Mouse (Mus musculus) neural tube, embryonic 13.5 days (tissue): Measurements from ENCODE around the gene Rhoj. TPM values are rescaled to one million over a fixed set of nuclear protein-coding genes. Genes with fewer than 3 reads are reported as not detected.

ENCODE experiments used
- ATAC-seq: fragments of 200-750 bp; cut with Nextera tagmentation; 2 replicates; pipeline ENCODE4 v1.8.0; 2017; ENCODE audit warnings: low read depth, mild to moderate bottlenecking, moderate TSS enrichment, moderate library complexity
- H3K27ac ChIP-seq: fragments of 300-500 bp; sonication (generic); replicated peaks from 2 replicates; pipeline ENCODE4 v1.5.1; 2015; ENCODE audit warnings: moderate library complexity, mild to moderate bottlenecking, inconsistent platforms
- H3K27me3 ChIP-seq: fragments of 300-500 bp; sonication (generic); 2 replicates; pipeline ENCODE4 v1.6.1; 2015; ENCODE audit warnings: mild to moderate bottlenecking, inconsistent platforms
- H3K36me3 ChIP-seq: fragments of 300-500 bp; sonication (generic); 2 replicates; pipeline ENCODE4 v1.6.1; 2015; ENCODE audit warnings: mild to moderate bottlenecking, inconsistent platforms
- H3K4me1 ChIP-seq: fragments of 300-500 bp; sonication (generic); replicated peaks from 2 replicates; pipeline ENCODE4 v1.6.1; 2015; ENCODE audit warnings: inconsistent platforms
- H3K4me2 ChIP-seq: fragments of 300-500 bp; sonication (generic); 2 replicates; pipeline ENCODE4 v1.6.1; 2015; ENCODE audit warnings: inconsistent platforms, mild to moderate bottlenecking, moderate library complexity
- H3K4me3 ChIP-seq: fragments of 300-500 bp; sonication (generic); 2 replicates; pipeline ENCODE4 v1.5.1; 2015; ENCODE audit warnings: mild to moderate bottlenecking, inconsistent platforms
- H3K9ac ChIP-seq: fragments of 300-500 bp; sonication (generic); 2 replicates; pipeline ENCODE4 v1.6.1; 2015; ENCODE audit warnings: moderate library complexity, mild to moderate bottlenecking, inconsistent platforms
- H3K9me3 ChIP-seq: fragments of 300-500 bp; sonication (generic); 2 replicates; pipeline ENCODE4 v1.6.1; 2016; ENCODE audit warnings: inconsistent platforms
- WGBS: fragments of 180-500 bp; shearing (Covaris S2); methylation state at CpG from one replicate; pipeline ENCODE4 v1.1.7; 2015; 5-methylcytosine and 5-hydroxymethylcytosine counted together
- polyA plus RNA-seq: library from polyadenylated mRNA; unstranded; fragments of >200 nt; fragmentation: Nextera tagmentation; extraction: Ambion mirVana; gene quantifications from 2 replicates; pipeline ENCODE4 v1.2.1, GENCODE M21; 2015

Rhoj gene
- polyA plus RNA-seq = 35.7 and 37.2 TPM in 2 replicates

DNA sequence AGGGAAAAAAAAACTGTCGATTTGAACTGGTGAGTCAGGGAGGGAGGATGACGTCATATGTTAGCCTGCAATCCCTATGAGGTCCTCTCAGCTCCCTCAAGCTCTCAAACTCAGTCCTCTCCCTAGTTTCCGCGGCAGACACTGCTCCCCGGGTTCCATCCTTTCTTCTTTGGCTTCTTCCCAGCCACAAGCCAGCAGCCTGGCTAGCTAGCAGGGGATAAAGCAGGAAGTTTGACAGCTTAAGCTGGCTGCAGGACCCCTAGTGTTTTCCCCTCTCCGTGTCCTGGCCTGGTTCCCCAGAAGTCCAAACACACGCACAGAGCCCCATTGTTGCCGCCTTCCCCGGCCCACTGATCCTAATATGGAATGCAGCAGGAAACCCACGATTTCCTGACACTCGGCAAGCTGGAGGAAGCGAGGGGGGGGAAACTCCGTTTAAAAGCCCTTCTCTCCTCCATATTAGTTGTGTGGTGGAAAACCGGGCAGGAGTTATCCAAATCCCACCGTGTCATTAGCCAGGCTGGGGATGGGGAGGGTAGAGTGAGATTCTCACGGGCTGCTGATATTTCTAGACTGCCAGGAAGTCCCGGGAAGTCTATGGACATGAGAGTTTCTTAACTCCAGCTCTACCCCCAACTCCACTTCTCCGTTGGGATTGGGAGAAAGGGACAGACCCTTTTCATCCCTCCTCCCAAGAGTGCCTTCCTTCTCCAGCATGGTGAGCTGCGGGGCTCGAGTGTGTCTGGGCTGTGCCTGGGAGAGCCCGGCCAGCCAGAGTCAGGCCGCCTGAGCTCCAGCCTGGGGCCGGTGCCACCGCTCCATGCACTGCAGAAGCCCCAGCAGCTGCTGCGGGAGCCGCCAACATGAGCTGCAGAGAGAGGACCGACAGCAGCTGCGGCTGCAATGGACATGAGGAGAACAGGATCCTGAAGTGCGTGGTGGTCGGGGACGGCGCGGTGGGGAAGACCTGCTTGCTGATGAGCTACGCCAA lies at the start of gene Rhoj:
TSS of gene Rhoj (plus strand) at position 362 of the 991 bp plus-strand sequence.
- peaks cover 17% of the 10 kb centered on the region for H3K4me1 ChIP-seq
- H3K9me3 ChIP-seq = no peaks in the 10 kb centered on the region
- ATAC-seq = peak; percentile 90
- H3K36me3 ChIP-seq = no peaks in the 10 kb centered on the region
- H3K4me3 ChIP-seq = peak within 1 kb of the TSS; percentile 50
- H3K9ac ChIP-seq = peak within 1 kb of the TSS; percentile 79
- WGBS = under 1% methylated on average over 34 of the region's 34 CpGs
- H3K4me2 ChIP-seq = peak within 1 kb of the TSS; percentile 90
- no peaks in the 10 kb centered on the region; the same call in 1 of the 2 replicates for H3K27me3 ChIP-seq
- H3K27ac ChIP-seq = peak within 1 kb of the TSS; percentile 85

DNA sequence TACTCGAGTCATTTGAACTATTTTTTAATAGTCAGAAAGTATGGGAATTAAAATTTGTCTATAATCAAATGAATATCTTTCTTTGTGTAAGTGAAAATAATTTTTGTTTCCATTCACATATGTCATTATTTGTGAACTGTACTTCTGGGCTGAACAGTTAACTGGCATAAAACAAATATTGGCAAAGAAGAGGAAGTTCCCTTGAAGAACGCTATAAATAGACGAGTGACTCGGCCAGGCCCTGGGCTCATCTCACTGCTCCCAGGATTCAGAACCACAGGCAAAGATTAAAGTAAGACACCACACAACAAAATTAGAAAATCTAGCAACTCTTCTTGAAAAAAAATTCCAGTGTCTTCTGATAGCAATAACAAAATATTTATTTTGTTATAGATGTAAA lies 36.4 kb upstream of the Rhoj start:
- WGBS = 79% methylated on average over 4 of the region's 4 CpGs
- Histone ChIP-seq H3K36me3 (no peaks in the 10 kb centered on the region), H3K9me3 (no peaks in the 10 kb centered on the region), H3K9ac (no peak overlapping the region), H3K27ac (no peak overlapping the region), H3K4me2 (no peak overlapping the region), H3K4me3 (no peak overlapping the region), H3K27me3 (no peaks in the 10 kb centered on the region), H3K4me1 (no peaks in the 10 kb centered on the region)
- no peak for ATAC-seq

DNA sequence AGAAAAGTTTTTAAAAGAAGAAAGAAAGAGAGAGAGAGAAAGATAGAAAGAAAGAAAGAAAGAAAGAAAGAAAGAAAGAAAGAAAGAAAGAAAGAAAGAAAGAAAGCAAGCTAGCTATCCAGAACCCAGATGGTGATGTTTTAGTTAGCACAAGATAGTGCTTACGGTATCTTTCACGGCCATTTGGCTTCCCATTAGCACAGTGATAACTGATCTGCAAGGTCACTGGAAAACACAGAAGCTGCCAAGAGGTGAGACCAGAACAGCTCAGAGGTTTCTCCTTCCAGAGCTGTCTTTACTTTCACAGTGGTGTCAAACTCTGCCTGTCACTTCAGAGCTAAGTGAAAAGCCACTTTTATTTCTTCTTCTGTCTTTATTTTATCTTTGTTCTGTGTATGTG lies 32.4 kb upstream of the Rhoj start:
- no peaks in the 10 kb centered on the region for H3K36me3 ChIP-seq
- no peak overlapping the region for H3K4me2 ChIP-seq
- no peaks in the 10 kb centered on the region for H3K9me3 ChIP-seq
- no peak overlapping the region for H3K27ac ChIP-seq
- no peak for ATAC-seq
- WGBS = 72% methylated on average over 2 of the region's 2 CpGs
- no peaks in the 10 kb centered on the region for H3K4me1 ChIP-seq
- H3K4me3 ChIP-seq = no peak overlapping the region
- H3K9ac ChIP-seq = no peak overlapping the region
- H3K27me3 ChIP-seq = no peaks in the 10 kb centered on the region

DNA sequence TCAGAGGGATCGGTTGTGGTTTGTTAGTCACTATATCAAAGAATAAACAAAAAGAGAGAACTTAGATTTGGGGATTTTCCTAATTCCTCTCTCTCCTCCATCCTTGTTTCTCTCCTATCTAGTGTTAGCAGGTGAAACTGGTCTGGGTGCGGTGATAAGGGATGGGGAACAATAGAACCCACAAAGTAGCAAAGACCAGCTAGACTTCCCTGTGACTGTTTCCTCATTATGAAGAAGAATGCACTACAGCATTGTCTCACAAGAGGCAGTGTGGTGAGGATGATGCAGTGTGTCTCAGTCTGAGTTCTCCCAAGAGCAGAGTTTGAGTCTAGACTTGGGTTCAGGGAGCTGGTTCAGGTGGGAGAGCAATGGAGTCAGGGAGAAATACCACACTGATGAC lies 30.7 kb upstream of the Rhoj start:
- H3K36me3 ChIP-seq = no peaks in the 10 kb centered on the region
- WGBS = 100% methylated on average over 2 of the region's 2 CpGs
- ATAC-seq = no peak

DNA sequence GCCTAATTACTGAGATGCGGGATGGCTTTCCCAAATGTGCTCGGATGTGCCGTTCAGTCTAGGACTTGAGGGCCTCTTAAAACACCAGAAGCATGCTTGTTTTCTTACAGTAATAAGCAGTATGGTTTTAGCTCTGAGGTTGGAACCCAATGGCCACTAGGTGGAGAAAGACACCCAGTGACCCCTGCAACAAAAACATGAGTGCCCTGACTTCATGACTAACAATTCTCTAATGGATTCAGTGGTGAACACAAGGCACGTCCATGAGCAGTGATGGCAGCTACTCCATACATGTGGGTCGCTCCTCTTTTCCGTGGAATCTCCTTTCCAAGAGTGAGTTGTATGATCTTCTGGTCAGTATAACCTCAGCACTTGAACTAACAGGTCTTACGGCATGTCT lies 27.6 kb upstream of the Rhoj start:
- Histone ChIP-seq H3K27ac (no peak overlapping the region), H3K9me3 (no peaks in the 10 kb centered on the region), H3K4me3 (no peak overlapping the region), H3K4me2 (no peak overlapping the region), H3K4me1 (no peaks in the 10 kb centered on the region), H3K9ac (no peak overlapping the region), H3K27me3 (no peaks in the 10 kb centered on the region), H3K36me3 (no peaks in the 10 kb centered on the region)
- no peak for ATAC-seq
- 79% methylated on average over 7 of the region's 7 CpGs for WGBS

More for the DNA sequence above, 30.7 kb upstream of the Rhoj start:
- no peaks in the 10 kb centered on the region for H3K27me3 ChIP-seq
- H3K4me1 ChIP-seq = no peaks in the 10 kb centered on the region
- H3K4me2 ChIP-seq = no peak overlapping the region
- H3K27ac ChIP-seq = no peak overlapping the region
- no peak overlapping the region for H3K9ac ChIP-seq
- H3K4me3 ChIP-seq = no peak overlapping the region
- no peaks in the 10 kb centered on the region for H3K9me3 ChIP-seq

DNA sequence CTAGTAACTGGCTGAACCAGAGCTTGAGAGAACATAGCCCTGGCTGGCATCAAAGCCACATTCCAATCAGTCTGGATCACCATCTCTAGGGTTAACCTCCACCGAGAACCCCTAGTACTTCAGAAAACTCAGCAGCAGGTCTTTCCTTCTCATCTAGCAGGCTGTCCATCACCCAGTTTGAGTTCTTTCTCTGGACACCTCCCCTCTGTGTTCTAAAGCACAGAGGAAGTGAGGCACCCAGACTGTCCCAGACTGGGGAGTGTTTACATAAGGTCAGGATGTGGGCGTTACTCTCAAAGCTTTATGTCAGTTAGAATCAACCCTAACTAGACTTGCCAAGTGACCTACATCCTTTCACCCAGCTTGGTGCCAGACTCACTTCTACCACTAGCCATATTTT lies 24.9 kb upstream of the Rhoj start:
- H3K9ac ChIP-seq = no peak overlapping the region
- no peak overlapping the region for H3K27ac ChIP-seq
- no peaks in the 10 kb centered on the region for H3K27me3 ChIP-seq
- no peak overlapping the region for H3K4me2 ChIP-seq
- no peaks in the 10 kb centered on the region for H3K9me3 ChIP-seq
- no peaks in the 10 kb centered on the region for H3K4me1 ChIP-seq
- 66% methylated on average over 2 of the region's 2 CpGs for WGBS
- no peak overlapping the region for H3K4me3 ChIP-seq
- ATAC-seq = no peak
- no peaks in the 10 kb centered on the region for H3K36me3 ChIP-seq

DNA sequence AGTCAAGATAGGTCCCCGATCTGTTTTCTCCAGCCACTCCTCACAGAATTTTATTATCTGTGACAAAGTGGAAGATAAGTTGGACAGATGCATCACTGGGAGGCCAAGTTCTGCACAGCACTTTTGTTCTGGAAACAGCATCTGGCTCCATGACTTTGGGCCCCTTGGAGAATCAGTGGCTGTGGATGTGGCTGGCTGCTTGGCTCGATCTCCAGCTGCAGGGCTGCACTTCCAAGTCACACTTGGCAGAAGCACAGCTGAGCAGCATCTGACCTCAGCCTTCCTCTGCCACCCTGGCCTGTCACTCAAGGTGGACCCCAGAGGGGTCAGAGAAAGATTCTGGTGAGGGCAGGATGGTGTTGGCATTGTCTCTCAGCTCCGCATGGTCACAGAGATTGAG lies 22.0 kb upstream of the Rhoj start:
- H3K4me1 ChIP-seq = no peaks in the 10 kb centered on the region
- H3K27ac ChIP-seq = no peak overlapping the region
- no peaks in the 10 kb centered on the region for H3K27me3 ChIP-seq
- no peaks in the 10 kb centered on the region for H3K36me3 ChIP-seq
- no peak overlapping the region for H3K4me3 ChIP-seq
- ATAC-seq = no peak
- WGBS = 71% methylated on average over 3 of the region's 3 CpGs
- H3K9me3 ChIP-seq = no peaks in the 10 kb centered on the region
- H3K9ac ChIP-seq = no peak overlapping the region
- H3K4me2 ChIP-seq = no peak overlapping the region

DNA sequence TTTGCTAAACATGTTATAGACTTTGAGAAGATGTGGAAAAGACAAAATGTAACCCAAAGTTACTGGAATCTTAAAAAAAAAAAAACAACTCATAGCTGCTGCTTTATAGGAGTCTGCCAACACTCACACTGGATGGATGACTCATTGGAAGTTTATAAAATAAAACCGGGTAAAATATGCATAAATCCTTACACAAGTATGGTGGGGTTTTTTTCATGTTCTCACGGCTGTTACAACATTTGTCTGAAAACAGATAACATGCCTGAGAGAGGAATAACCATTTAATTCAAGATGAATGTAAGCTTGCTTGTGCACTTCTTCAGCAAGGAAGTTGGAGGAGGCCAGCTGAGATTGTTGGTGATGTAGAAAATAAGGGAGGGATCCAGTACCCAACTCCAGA lies 17.6 kb upstream of the Rhoj start:
- Histone ChIP-seq H3K27me3 (no peaks in the 10 kb centered on the region), H3K4me1 (no peaks in the 10 kb centered on the region), H3K4me3 (no peak overlapping the region), H3K27ac (no peak overlapping the region), H3K4me2 (no peak overlapping the region), H3K9ac (no peak overlapping the region), H3K36me3 (no peaks in the 10 kb centered on the region), H3K9me3 (no peaks in the 10 kb centered on the region)
- no peak for ATAC-seq
- 87% methylated on average over 2 of the region's 2 CpGs for WGBS

DNA sequence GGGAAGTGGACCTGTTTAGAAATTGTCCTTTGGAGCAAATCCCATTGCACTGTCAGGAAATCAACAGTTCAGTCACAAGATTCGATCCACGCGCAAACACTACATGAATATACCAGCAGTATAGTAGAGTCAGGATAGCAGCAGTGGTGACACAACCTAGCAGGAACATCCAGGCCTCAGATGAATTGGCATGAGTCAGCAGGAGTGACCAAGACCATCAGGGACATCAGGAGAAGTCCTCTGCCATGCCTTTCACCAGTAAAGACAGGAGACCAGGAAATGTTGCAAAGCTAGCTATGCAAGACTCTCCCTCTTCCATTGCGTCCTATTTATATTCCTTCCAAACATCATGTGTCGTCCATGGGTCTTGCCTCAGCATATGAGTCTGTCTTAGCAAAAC lies 16.6 kb upstream of the Rhoj start:
- Histone ChIP-seq H3K9ac (no peak overlapping the region), H3K36me3 (no peaks in the 10 kb centered on the region), H3K27ac (no peak overlapping the region), H3K4me2 (no peak overlapping the region), H3K27me3 (no peaks in the 10 kb centered on the region), H3K9me3 (no peaks in the 10 kb centered on the region), H3K4me1 (no peaks in the 10 kb centered on the region), H3K4me3 (no peak overlapping the region)
- 97% methylated on average over 5 of the region's 5 CpGs for WGBS
- ATAC-seq = no peak

DNA sequence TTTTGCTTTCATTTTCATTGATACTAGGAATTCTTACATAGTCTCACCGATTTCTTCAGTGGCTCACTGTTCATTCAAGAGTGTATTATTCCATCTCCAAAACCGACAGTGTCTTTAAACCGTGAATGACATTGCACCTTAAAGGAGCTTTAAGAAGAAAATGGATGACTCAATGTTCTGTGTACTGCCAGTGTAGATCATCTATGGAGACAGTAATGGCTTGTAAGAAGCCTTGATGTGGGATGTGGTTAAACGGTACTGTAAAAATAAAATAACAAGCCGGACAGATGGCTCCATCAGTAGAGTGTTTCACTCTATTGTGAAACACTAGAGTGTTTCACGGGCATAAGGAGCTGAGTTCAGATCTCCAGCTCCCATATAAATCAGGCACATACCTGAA lies 15.2 kb upstream of the Rhoj start:
- H3K4me3 ChIP-seq = no peak overlapping the region
- no peak overlapping the region for H3K27ac ChIP-seq
- no peaks in the 10 kb centered on the region for H3K27me3 ChIP-seq
- 83% methylated on average over 6 of the region's 6 CpGs for WGBS
- no peaks in the 10 kb centered on the region for H3K36me3 ChIP-seq
- H3K4me1 ChIP-seq = no peaks in the 10 kb centered on the region
- H3K4me2 ChIP-seq = no peak overlapping the region
- no peaks in the 10 kb centered on the region for H3K9me3 ChIP-seq
- ATAC-seq = no peak
- H3K9ac ChIP-seq = no peak overlapping the region

DNA sequence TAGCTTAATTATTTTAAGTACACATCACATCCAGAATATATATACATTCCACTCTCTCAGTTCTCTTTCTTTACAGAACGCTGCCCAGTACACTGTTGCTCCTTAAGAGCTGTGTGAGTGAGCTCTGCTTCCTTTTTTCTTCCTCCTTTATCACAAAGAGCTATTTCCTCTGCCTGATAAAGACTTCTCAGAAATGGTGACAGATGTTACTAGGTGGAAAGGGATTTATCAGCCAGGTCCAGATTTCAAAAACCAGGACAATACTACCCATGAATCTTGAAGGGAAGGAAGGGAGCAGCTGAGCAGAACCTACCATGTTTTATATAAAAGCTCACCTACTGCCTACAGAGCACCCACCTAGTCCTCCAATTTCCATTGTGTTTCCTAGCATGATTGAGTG lies 8.3 kb upstream of the Rhoj start:
- Histone ChIP-seq H3K4me2 (no peak overlapping the region), H3K4me1 (no peaks in the 10 kb centered on the region), H3K36me3 (no peaks in the 10 kb centered on the region), H3K27me3 (no peaks in the 10 kb centered on the region), H3K27ac (no peak overlapping the region), H3K9ac (no peak overlapping the region), H3K9me3 (no peaks in the 10 kb centered on the region), H3K4me3 (no peak overlapping the region)
- 82% methylated on average over 1 of the region's 1 CpGs for WGBS
- no peak for ATAC-seq

DNA sequence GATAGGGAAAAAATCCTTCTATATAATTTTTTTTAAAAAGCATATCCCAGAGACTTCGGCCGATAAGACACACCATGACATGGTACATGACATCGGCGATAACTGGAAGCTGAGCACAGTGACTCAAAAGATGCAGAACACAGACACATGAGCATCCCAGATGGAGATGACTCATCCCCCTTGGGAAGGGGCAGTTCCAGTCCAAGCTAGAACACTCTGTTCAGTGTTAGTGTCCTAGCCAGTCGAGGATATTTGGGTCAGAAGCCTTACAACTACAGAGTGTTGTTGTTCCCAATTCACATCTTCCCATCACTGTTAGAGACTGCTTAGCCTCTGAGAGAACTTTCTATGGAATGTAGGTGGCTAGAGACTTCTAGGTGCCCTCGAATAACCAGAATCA lies 4.0 kb upstream of the Rhoj start:
- 83% methylated on average over 6 of the region's 6 CpGs for WGBS
- ATAC-seq = no peak

More for the DNA sequence above, 4.0 kb upstream of the Rhoj start:
- Histone ChIP-seq H3K9ac (no peak overlapping the region), H3K4me1 (peaks cover 17% of the 10 kb centered on the region), H3K4me2 (no peak overlapping the region), H3K27ac (no peak overlapping the region), H3K9me3 (no peaks in the 10 kb centered on the region), H3K36me3 (no peaks in the 10 kb centered on the region), H3K4me3 (no peak overlapping the region), H3K27me3 (no peaks in the 10 kb centered on the region; the same call in 1 of the 2 replicates)
